Mouse (Mus musculus) heart, adult 2 months (tissue): ENCODE measurements around the gene Il21r. TPM values are rescaled to one million over a fixed set of nuclear protein-coding genes. Genes with fewer than 3 reads are reported as not detected.

Source experiments
- DNase-seq, 2 experiments: peaks; one replicate each; pipeline ENCODE4 v3.0.0; 2021
- H3K27ac ChIP-seq: fragments of 200-600 bp; 2 replicates; pipeline ENCODE4 v1.8.1; 2022
- H3K27me3 ChIP-seq: fragments of 200-500 bp; 2 replicates; pipeline ENCODE4 v1.6.1; 2012; ENCODE audit warnings: mild to moderate bottlenecking, low read length, inconsistent platforms, mixed read lengths; ENCODE audit not compliant: control insufficient read depth, insufficient read depth
- H3K36me3 ChIP-seq: fragments of 200-500 bp; 2 replicates; pipeline ENCODE4 v1.6.1; 2012; ENCODE audit warnings: low read length, inconsistent platforms; ENCODE audit not compliant: control insufficient read depth, insufficient read depth
- H3K4me1 ChIP-seq: fragments of 200-500 bp; 2 replicates; pipeline ENCODE4 v1.6.1; 2011; ENCODE audit warnings: low read length; ENCODE audit not compliant: control insufficient read depth, insufficient read depth
- H3K4me3 ChIP-seq: fragments of 200-600 bp; 2 replicates; pipeline ENCODE4 v1.8.1; 2022
- H3K79me2 ChIP-seq: fragments of 200-500 bp; replicated peaks from 2 replicates; pipeline ENCODE4 v1.6.1; 2012; ENCODE audit warnings: mild to moderate bottlenecking, inconsistent platforms, low read length, moderate library complexity, mixed read lengths; ENCODE audit not compliant: control insufficient read depth, insufficient read depth
- H3K9ac ChIP-seq: fragments of 200-500 bp; 2 replicates; pipeline ENCODE4 v1.6.1; 2012; ENCODE audit warnings: low read depth, mild to moderate bottlenecking, control low read depth, inconsistent platforms, low read length, mixed read lengths
- CTCF ChIP-seq: fragments of 200-600 bp; IDR thresholded peaks from 2 replicates; pipeline ENCODE4 v1.8.1; 2022; ENCODE audit warnings: antibody characterized with exemption, mild to moderate bottlenecking, moderate library complexity
- EP300 ChIP-seq: fragments of 200-500 bp; IDR thresholded peaks from 2 replicates; pipeline ENCODE4 v1.6.1; 2011; ENCODE audit warnings: low read depth, low read length, control low read depth; ENCODE audit not compliant: insufficient read depth
- POLR2A ChIP-seq: fragments of 200-500 bp; IDR thresholded peaks from 2 replicates; pipeline ENCODE4 v1.6.1; 2011; ENCODE audit warnings: mild to moderate bottlenecking, low read depth, low read length, control low read depth; ENCODE audit not compliant: insufficient read depth
- WGBS: fragments of 180-500 bp; shearing (Covaris S2); methylation state at CpG from one replicate; pipeline ENCODE4 v1.1.7; 2018; 5-methylcytosine and 5-hydroxymethylcytosine counted together
- intact Hi-C: fragments of 180-260 bp; cut with DNase I; formaldehyde crosslinking; loops from one replicate; pipeline ENCODE4 v1.15.1; 2025
- polyA plus RNA-seq: library from polyadenylated mRNA; depleted of rRNA; stranded (reverse); fragments of >200 nt; gene quantifications from 2 replicates; pipeline ENCODE4 v1.2.3, GENCODE M21; 2012
- total RNA-seq, 2 experiments: library from RNA; stranded (reverse); gene quantifications; 2 replicates each; pipeline ENCODE4 v1.2.3; 2021

The Il21r gene
- total and polyA plus RNA-seq, 3 experiments = 0.48 to 2.3 (median 0.60) TPM

DNA sequence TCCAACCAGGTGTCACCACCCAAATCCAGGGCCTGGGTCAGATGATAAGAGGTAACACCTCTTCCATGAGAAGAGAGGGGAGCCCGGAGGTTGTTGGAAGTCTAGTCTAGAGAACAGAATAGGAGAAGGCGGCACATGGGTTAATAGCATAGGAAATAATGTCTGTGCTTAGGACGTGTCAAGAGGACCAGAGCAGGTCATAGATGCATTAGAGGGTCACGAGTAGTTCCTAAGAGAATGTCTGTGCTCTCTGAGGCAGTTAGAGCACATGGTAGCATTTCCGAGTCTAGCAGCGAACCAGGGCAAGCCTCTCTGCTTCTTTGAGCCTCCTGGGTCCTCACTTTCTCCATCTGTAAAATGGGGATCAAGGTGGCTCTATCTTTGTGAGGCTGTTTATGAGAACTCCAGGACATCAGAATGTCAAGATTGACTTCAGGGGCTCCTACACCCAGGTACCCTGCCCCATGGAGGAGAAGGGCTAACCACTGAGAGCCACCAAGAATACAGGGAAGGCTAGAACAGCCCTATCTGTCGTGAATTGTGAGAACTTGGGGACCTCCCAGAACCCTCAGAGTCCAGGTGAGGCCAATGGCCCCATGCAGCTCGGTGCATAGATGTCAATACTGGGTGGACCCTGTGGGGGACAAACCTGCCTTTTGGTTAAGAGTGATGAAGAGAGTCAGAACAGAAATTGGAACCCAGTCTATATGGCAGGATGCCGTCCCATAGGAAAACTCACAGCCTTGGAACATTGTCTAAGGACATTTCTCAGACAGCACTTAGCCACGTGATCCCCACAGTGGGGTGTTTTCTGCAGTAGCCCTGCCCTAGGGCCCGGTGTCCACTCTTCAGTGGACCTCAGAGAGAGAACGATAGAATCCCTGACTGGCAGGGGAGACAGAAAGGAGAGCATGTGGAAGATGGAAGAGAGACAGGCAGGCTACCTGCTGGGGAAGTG is 1.4 kb downstream of the Il21r start:
- Histone ChIP-seq H3K27ac (no peak overlapping the region), H3K4me1 (no peaks in the 10 kb centered on the region), H3K9ac (no peak overlapping the region), H3K79me2 (no peaks in the 10 kb centered on the region), H3K4me3 (no peak overlapping the region), H3K36me3 (no peaks in the 10 kb centered on the region), H3K27me3 (no peaks in the 10 kb centered on the region)
- intact Hi-C loops = no loop called here
- TF ChIP-seq EP300 (no peak), POLR2A (no peak), CTCF (no peak)
- 71% methylated on average over 12 of the region's 12 CpGs for WGBS
- DNase-seq = no peak

DNA sequence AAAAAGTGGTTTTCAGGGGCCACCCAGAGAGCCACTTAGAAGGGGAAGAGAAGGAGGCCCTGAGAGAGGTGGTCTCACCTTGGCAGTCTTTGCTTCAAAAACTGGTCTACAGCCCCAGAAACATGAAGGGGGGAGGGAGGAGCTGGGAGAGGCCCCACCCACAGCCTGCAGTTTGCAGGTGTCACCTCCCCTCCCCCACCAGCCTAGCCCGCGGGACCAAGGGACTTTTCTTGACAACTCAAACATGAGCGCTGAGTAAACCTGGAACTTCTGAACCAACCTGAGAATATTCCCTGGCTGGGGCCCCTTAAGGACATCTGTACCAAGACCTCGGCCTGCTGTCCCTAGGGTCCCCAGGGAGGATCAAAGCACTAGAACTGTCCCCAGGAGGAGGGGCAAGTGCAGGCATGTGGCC is 2.5 kb downstream of the Il21r start:
- Histone ChIP-seq H3K27me3 (no peaks in the 10 kb centered on the region), H3K27ac (no peak overlapping the region), H3K9ac (no peak overlapping the region), H3K4me3 (no peak overlapping the region), H3K4me1 (no peaks in the 10 kb centered on the region), H3K79me2 (no peaks in the 10 kb centered on the region), H3K36me3 (no peaks in the 10 kb centered on the region)
- intact Hi-C loops = no loop called here
- WGBS = 57% methylated on average over 4 of the region's 4 CpGs
- TF ChIP-seq POLR2A = no peak
- no peak for TF ChIP-seq CTCF
- no peak for TF ChIP-seq EP300
- peak in 1 of 2 experiments; percentile 47 for DNase-seq

DNA sequence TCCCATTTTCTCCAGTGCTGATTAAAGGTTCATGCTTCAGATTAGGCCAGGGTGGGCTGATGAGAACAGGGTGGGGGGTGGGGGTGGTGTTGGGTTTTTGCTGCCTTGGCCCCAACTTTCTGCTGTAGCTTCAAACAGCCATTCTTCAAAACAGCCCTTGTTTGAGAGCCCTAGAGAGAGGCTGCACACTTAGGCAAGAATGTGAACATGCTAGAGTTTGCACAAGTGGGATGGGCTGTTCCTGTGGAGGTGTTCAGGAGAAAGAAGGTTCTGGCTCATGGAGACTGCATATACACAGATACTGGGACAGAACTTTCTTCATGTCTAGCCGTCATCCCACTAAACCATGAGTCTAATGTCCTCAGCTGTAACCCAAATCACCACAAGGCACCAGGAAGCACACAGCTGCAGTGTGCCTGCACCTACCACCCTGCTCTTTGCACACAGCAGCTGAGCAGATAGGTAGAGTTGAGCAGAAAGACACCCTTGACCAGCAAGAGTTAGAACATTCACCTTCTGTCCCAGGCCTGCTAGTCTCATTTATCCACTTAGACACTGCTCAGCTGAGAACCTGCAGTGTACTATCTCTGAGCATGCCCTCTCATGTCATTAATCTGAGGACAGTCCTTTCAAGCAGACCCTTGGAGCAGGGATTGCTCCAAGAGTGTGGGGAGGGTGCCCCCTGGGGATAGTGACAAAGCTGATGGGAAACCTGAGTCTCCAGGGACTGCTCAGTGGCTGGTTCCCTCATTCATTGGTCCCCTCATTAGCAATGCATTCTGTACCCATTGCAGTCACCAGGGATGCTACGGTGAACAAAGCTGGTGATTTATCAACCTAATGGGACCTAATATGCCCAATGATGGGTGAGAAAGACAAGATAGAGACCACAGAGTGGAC is 3.3 kb downstream of the Il21r start:
- Histone ChIP-seq H3K9ac (no peak overlapping the region), H3K4me3 (no peak overlapping the region), H3K4me1 (no peaks in the 10 kb centered on the region), H3K79me2 (no peaks in the 10 kb centered on the region), H3K36me3 (no peaks in the 10 kb centered on the region), H3K27ac (no peak overlapping the region), H3K27me3 (no peaks in the 10 kb centered on the region)
- no peak for TF ChIP-seq EP300
- TF ChIP-seq POLR2A = no peak
- TF ChIP-seq CTCF = no peak
- 76% methylated on average over 2 of the region's 2 CpGs for WGBS
- DNase-seq = no peak
- intact Hi-C loops = no loop called here

DNA sequence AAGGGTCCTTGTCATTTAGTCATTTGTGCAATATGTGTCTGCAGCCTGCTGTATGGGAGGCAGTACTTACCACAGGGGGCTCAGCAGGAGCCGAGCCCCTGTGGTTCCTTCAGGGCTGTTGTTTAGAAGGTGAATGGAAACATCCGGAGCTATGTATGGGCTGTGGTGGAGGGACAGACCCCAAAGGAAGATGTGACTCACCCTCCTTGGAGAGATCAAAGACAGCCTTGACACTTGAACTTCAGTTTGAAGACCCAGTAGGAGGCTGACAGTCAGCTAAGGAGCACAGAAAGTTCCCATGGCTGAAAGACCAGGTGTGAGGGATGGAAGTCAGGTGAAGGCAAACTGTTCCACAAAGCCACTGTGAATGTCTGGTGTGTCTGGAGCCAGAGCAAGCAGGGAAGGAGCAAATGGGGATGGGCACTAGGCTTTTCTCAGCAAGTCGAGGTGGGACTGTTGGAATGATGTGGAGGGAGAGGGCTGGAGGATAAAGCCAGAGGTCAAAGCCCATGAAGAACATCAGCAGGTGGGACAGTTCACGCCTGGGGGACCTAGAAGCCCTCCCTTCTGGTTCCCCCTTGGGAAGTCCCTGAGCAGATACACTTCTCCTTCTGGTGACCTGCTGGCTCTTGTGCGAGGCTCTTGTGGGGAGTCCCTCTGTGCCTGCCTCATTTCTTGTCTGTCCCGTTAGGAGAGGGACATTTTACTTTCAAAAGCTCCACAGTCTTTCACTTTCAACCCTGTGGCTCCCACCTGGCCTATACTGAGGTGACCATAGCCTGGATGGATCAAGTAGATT is 4.4 kb downstream of the Il21r start:
- Histone ChIP-seq H3K4me1 (no peaks in the 10 kb centered on the region), H3K79me2 (no peaks in the 10 kb centered on the region), H3K27ac (no peak overlapping the region), H3K4me3 (no peak overlapping the region), H3K9ac (no peak overlapping the region), H3K36me3 (no peaks in the 10 kb centered on the region), H3K27me3 (no peaks in the 10 kb centered on the region)
- intact Hi-C loops = no loop called here
- no peak for DNase-seq
- 53% methylated on average over 6 of the region's 6 CpGs for WGBS
- TF ChIP-seq EP300 = no peak
- no peak for TF ChIP-seq CTCF
- no peak for TF ChIP-seq POLR2A

DNA sequence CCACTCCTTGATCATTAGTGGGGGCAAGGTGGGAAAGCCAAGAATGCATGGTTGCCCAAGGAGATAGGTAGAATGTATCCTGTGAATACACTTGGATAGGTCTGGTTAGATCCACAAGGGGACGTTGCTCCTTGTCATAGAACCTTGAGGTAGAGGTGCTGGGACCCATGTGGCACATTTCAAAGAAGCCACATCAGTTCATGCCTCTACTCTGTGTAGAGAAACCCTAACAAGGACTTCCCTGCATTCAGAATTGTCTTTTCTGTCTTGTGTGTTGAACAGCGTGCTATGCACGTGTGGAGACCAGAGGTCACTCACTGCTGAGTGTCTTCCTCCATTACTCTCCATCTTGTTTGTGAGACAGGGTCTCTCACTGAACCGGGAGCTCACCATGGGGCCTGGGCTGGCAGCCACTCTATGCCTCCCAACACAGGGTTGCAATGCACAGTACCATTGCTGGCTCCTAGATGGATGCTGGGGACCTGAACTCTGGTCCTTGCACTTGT is 5.0 kb downstream of the Il21r start:
- no peak for DNase-seq
- H3K9ac ChIP-seq = no peak overlapping the region
- intact Hi-C loops = no loop called here
- H3K27ac ChIP-seq = no peak overlapping the region
- no peaks in the 10 kb centered on the region for H3K36me3 ChIP-seq
- no peaks in the 10 kb centered on the region for H3K4me1 ChIP-seq
- no peaks in the 10 kb centered on the region for H3K27me3 ChIP-seq
- 81% methylated on average over 4 of the region's 4 CpGs for WGBS
- TF ChIP-seq POLR2A = no peak
- TF ChIP-seq EP300 = no peak
- TF ChIP-seq CTCF = no peak
- H3K4me3 ChIP-seq = no peak overlapping the region
- H3K79me2 ChIP-seq = no peaks in the 10 kb centered on the region
